Comparison of ENCODE assay signal across 21 mouse cellular contexts in the genomic region with DNA sequence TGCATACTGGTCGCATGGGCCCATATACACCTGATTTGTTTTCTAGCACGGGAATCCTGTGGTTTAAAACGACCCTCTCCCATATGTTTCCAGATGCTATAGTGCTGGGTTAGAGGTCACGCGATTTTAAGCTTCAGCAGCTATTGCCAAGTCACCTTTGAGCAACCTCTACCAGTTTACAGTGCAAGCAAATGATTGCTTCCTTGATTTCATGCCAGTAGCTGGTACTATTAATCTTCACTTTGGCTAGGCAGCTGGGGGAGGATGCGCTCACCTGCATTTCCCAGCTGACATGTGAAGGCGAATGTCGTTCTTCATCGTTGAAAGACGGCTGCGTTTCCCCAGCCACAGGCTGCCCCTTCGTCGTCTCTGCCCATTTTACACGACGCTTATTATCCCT.
"Had no signal": no experiment of that assay in that cellular context is flagged by ENCODE, and none has a peak within 500 bp of the region (broad histone marks: within the 10 kb centered on the region; RNA-seq: fewer than 3 reads in every experiment).

No protein-coding gene starts in this region.

- H3K4me3 ChIP-seq: lung, embryonic 15.5 days; megakaryocyte, embryonic 14.5 days; midbrain, embryonic 13.5 days; myocyte; neural tube, embryonic 13.5 days; neural tube, embryonic 15.5 days had no signal

- H3K9me3 ChIP-seq: lung, embryonic 15.5 days; midbrain, embryonic 13.5 days; neural tube, embryonic 13.5 days; neural tube, embryonic 15.5 days had no signal

- ATAC-seq: liver, postnatal 0 days; lung, postnatal 0 days; midbrain, embryonic 13.5 days had no signal

- H3K27ac ChIP-seq: lung, embryonic 15.5 days; macrophage; midbrain, embryonic 13.5 days; neural tube, embryonic 13.5 days; neural tube, embryonic 15.5 days had no signal

- H3K36me3 ChIP-seq: lung, embryonic 15.5 days; midbrain, embryonic 13.5 days; neural tube, embryonic 13.5 days; neural tube, embryonic 15.5 days had no signal

- DNase-seq: liver, postnatal 0 days; lung, adult 2 months; lung, postnatal 14 days; lung, postnatal 36 days; retina, postnatal 1 day; right cerebral cortex, adult 18-20 months; right cerebral cortex, postnatal 25 days; right cerebral cortex, postnatal 4 days; spleen, adult 18-20 months; thymus, adult 18-20 months; thymus, postnatal 14 days; thymus, postnatal 36 days had no signal

- H3K9ac ChIP-seq: liver, postnatal 0 days; lung, embryonic 15.5 days; midbrain, embryonic 13.5 days; neural tube, embryonic 13.5 days; neural tube, embryonic 15.5 days had no signal

- H3K4me2 ChIP-seq: lung, embryonic 15.5 days; midbrain, embryonic 11.5 days; midbrain, embryonic 13.5 days; neural tube, embryonic 13.5 days; neural tube, embryonic 15.5 days had no signal

- H3K4me1 ChIP-seq: lung, embryonic 15.5 days; megakaryocyte, embryonic 14.5 days had no signal
